Mouse (Mus musculus) lung, adult 2 months (tissue): ENCODE data around the gene 1700123K08Rik. TPM values are rescaled to one million over a fixed set of nuclear protein-coding genes. Genes with fewer than 3 reads are reported as not detected.
"Not testable (repeated sequence)": the region's sequence is repeated elsewhere in the genome, so short reads cannot be mapped to it uniquely, and the experiment has no call there.

Experiments used
- DNase-seq: peaks from one replicate; pipeline ENCODE4 v3.0.0; 2022
- H3K4me1 ChIP-seq: fragments of 200-500 bp; 2 replicates; pipeline ENCODE4 v1.6.1; 2011; ENCODE audit warnings: low read length; ENCODE audit not compliant: control insufficient read depth, insufficient read depth
- H3K4me3 ChIP-seq: fragments of 200-500 bp; replicated peaks from 2 replicates; pipeline ENCODE3; 2011; ENCODE audit warnings: low read depth, mild to moderate bottlenecking, control low read depth, low read length; ENCODE audit errors: extremely low read depth
- CTCF ChIP-seq: fragments of 200-500 bp; IDR thresholded peaks from 2 replicates; pipeline ENCODE4 v1.5.1; 2011; ENCODE audit warnings: mild to moderate bottlenecking, low read length, control low read depth; ENCODE audit not compliant: insufficient read depth
- POLR2A ChIP-seq: fragments of 200-500 bp; IDR thresholded peaks from 2 replicates; pipeline ENCODE4 v1.6.1; 2011; ENCODE audit warnings: low read depth, mild to moderate bottlenecking, control low read depth, low read length, borderline replicate concordance; ENCODE audit errors: extremely low read depth
- WGBS: fragments of 180-500 bp; shearing (Covaris S2); methylation state at CpG from one replicate; pipeline ENCODE4 v1.1.7; 2018; 5-methylcytosine and 5-hydroxymethylcytosine counted together
- polyA plus RNA-seq: library from polyadenylated mRNA; depleted of rRNA; stranded (reverse); fragments of >200 nt; gene quantifications from 2 replicates; pipeline ENCODE4 v1.2.3, GENCODE M21; 2012; rRNA removed

The 1700123K08Rik gene
- polyA plus RNA-seq: not detected in 2 replicates

DNA sequence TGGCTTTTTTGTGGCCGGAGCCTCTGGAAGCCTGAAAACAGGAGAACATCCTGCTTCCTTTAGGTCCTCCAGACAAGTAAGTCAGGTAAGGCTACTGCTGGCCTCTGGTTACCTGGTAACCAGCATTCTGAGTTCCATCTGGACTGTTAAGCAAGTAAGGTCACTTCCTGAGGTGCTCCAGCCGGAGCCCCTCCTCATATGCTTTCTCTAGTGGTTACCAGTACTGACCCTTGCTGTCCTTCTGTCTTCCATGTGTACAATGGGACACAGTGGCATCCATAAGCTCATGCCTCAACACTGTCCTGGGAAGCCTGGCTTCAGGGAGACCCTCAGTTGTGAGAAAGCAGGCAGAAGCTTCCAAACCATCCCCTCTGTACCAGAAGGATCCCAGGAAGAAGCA, at the start of gene 1700123K08Rik:
TSS of gene 1700123K08Rik (minus strand) at position 101 of the 400 bp plus-strand sequence.
- not testable (repeated sequence) for H3K4me1 ChIP-seq, DNase-seq, H3K4me3 ChIP-seq
- WGBS: 77% methylated on average over 2 of the region's 2 CpGs

DNA sequence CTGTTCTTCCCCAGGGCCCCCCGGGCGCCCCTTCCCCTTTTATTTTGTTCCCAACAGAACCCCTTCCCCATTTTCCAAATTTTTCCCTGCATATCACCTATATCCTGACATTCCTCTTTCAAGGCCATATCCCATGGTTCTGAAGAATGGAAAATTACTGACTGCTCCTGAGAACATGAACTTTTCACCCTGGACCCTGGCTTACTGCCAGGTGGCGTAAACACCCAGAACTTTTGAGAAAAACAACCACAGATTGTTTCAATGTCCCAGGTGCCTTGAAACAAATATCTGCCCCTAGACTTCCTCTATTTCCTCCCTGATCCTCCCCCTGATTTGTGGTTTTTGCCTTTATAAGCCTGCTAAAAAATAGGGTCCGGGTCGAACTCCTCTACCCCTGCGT, 22.9 kb upstream of the 1700123K08Rik start:
- H3K4me1 ChIP-seq: no peaks in the 10 kb centered on the region
- WGBS: 85% methylated on average over 6 of the region's 6 CpGs
- no peak overlapping the region for H3K4me3 ChIP-seq
- no peak for DNase-seq
- TF ChIP-seq POLR2A: no peak
- TF ChIP-seq CTCF: no peak

DNA sequence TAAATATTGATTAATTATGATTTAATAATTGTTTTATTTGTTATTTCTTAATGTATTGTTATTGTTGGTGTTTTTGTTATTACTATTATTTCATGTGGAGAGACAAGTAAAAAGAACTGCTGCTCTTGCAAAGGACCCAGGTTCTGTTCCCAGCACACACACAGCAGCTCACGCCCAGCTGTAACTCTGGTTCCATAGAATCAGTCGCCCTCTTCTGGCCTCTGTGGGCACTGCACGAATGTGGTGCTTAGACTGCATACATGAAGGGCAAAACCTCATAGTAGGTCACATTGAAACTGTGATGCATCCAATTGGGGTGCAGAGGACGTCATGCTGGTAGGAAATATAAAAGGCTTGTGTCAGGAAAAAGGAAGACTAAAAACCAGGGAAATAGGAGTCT, 7.1 kb upstream of the 1700123K08Rik start:
- peak; percentile 7 for DNase-seq
- TF ChIP-seq POLR2A (no peak), CTCF (no peak)
- WGBS: 56% methylated on average over 4 of the region's 4 CpGs
- Histone ChIP-seq H3K4me3 (no peak overlapping the region), H3K4me1 (no peaks in the 10 kb centered on the region)

DNA sequence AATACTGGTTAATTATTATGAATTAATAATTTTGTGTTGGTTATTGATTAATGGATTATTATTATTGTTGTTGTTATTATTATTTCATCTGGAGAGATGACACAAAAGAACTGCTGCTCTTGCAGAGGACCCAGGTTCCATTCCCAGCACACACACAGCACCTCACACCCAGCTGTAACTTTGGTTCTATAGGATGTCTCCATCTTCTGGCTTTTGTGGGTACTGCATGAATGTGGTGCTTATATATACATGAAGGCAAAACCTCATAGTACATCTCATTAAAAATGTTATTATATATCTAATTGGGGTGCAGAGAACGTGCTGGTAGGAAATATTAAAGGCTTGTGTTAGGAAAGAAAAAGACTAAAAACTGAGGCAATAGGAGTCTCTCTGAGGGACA, 11.8 kb downstream of the 1700123K08Rik start:
- DNase-seq: no peak
- Histone ChIP-seq H3K4me3 (no peak overlapping the region), H3K4me1 (no peaks in the 10 kb centered on the region)
- TF ChIP-seq POLR2A (no peak), CTCF (no peak)
- WGBS: 62% methylated on average over 1 of the region's 1 CpGs

DNA sequence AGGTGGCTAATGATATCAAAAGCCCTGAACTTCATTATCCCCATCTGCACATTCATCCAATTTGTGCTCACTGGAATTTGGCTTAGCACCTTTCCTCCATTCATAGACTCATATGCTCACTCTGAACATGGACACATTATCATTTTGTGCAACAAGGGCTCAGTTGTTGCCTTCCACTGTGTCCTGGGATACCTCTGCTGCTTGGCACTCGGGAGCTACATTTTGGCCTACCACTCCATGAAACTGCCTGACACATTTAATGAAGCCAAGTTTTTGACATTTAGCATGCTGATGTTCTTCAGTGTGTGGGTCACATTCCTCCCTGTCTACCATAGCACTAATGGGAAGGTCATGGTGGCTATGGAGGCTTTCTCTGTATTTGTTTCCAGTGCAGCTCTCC, 32.0 kb downstream of the 1700123K08Rik start:
- TF ChIP-seq CTCF (no peak), POLR2A (no peak)
- 84% methylated on average over 1 of the region's 1 CpGs for WGBS
- Histone ChIP-seq H3K4me3 (no peak overlapping the region), H3K4me1 (no peaks in the 10 kb centered on the region)
- no peak for DNase-seq

Other genes starting within 250 kb of the 1700123K08Rik start
- 0.36 and 0.60 TPM in 2 replicates for gene Pvrig, start 222.8 kb downstream of the 1700123K08Rik start, polyA plus RNA-seq
- gene Zfp157, start 123.2 kb downstream of the 1700123K08Rik start, polyA plus RNA-seq: 3.3 and 5.2 TPM in 2 replicates
- 6.3 and 8.2 TPM in 2 replicates for gene Zfp68, start 55.0 kb upstream of the 1700123K08Rik start, polyA plus RNA-seq
- gene A430033K04Rik, start 58.1 kb upstream of the 1700123K08Rik start, polyA plus RNA-seq: 2.0 and 2.5 TPM in 2 replicates
- gene Fam20c, start 189.8 kb upstream of the 1700123K08Rik start, polyA plus RNA-seq: 11.0 and 14.2 TPM in 2 replicates